Mouse (Mus musculus) midbrain, embryonic 13.5 days (tissue): Measurements from ENCODE around the gene Hoxa1. TPM values are rescaled to one million over a fixed set of nuclear protein-coding genes. Genes with fewer than 3 reads are reported as not detected.

ENCODE experiments used
- polyA plus RNA-seq: library from polyadenylated mRNA; unstranded; fragments of >200 nt; fragmentation: Nextera tagmentation; extraction: Ambion mirVana; gene quantifications from 2 replicates; pipeline ENCODE4 v1.2.1, GENCODE M21; 2015

Gene Hoxa1
- polyA plus RNA-seq, 1 experiment from 2014 or later: 0.07 TPM

Other genes with a start within 250 kb of the Hoxa1 start
- gene Skap2, start 145.8 kb downstream of the Hoxa1 start, polyA plus RNA-seq: 5.3 and 5.4 TPM in 2 replicates
- gene Hoxa2, start 6.5 kb upstream of the Hoxa1 start, polyA plus RNA-seq: 0.18 TPM in 1 of 2 replicates, not detected in the other
- gene 5730596B20Rik, start 19.2 kb upstream of the Hoxa1 start, polyA plus RNA-seq: not detected in 2 replicates
- gene Hoxa4, start 33.4 kb upstream of the Hoxa1 start, polyA plus RNA-seq: not detected in 2 replicates
- 0.08 and 0.17 TPM in 2 replicates for gene Hoxa5, start 46.3 kb upstream of the Hoxa1 start, polyA plus RNA-seq
- gene Hoxa6, start 50.4 kb upstream of the Hoxa1 start, polyA plus RNA-seq: not detected in 2 replicates
- not detected in 2 replicates for gene Hoxa3, start 55.0 kb upstream of the Hoxa1 start, polyA plus RNA-seq
- not detected in 2 replicates for gene Gm28308, start 55.0 kb upstream of the Hoxa1 start, polyA plus RNA-seq
- gene Hoxa7, start 63.5 kb upstream of the Hoxa1 start, polyA plus RNA-seq: not detected in 2 replicates
- not detected in 2 replicates for gene Hoxa9, start 72.8 kb upstream of the Hoxa1 start, polyA plus RNA-seq
- 0.30 TPM in 1 of 2 replicates, not detected in the other for gene Hoxa10, start 82.5 kb upstream of the Hoxa1 start, polyA plus RNA-seq
- not detected in 2 replicates for gene Hoxa11, start 87.5 kb upstream of the Hoxa1 start, polyA plus RNA-seq
- not detected in 2 replicates for gene Hoxa13, start 102.6 kb upstream of the Hoxa1 start, polyA plus RNA-seq
- gene Evx1, start 155.2 kb upstream of the Hoxa1 start, polyA plus RNA-seq: 0.50 and 0.93 TPM in 2 replicates